Mouse (Mus musculus): ENCODE measurements at regions not wholly inside any gene's neighbourhood (a gene's known extent, or its start where the extent isn't known, plus 50 kb on each side); places are given as distances from the start of the nearest gene placed in this dataset.

- intact Hi-C loops (cut with DNase I): no loop called here
- DNase-seq: no peak
These were observed 180.5 kb upstream of the Dlk1 start for GRCm38 (mm10) chr12:109272101-109272500.

- no peak for DNase-seq
- intact Hi-C loops (cut with DNase I): no loop called here
These were observed 137.8 kb upstream of the Dlk1 start for GRCm38 (mm10) chr12:109314850-109315249.

GRCm38 (mm10) chr12:109325986-109326385 lies 126.6 kb upstream of the Dlk1 start:
- intact Hi-C loops (cut with DNase I): no loop called here
- DNase-seq: no peak

- DNase-seq: no peak
These were observed 81.3 kb upstream of the Dlk1 start for GRCm38 (mm10) chr12:109371327-109371726.

GRCm38 (mm10) chr12:109385794-109386193 lies 66.8 kb upstream of the Dlk1 start:
- intact Hi-C loops (cut with DNase I): no loop called here
- no peak for DNase-seq

More at GRCm38 (mm10) chr12:109371327-109371726, 81.3 kb upstream of the Dlk1 start:
- intact Hi-C loops (cut with DNase I): no loop called here

GRCm38 (mm10) chr12:109388791-109389190 lies 63.8 kb upstream of the Dlk1 start:
- intact Hi-C loops (cut with DNase I): no loop called here
- DNase-seq: no peak

GRCm38 (mm10) chr12:109390388-109390920 lies 62.2 kb upstream of the Dlk1 start:
- DNase-seq: no peak
- intact Hi-C loops (cut with DNase I): no loop called here

GRCm38 (mm10) chr12:109390978-109391377 lies 61.6 kb upstream of the Dlk1 start:
- no peak for DNase-seq
- intact Hi-C loops (cut with DNase I): no loop called here

GRCm38 (mm10) chr12:109393326-109393725 lies 59.3 kb upstream of the Dlk1 start:
- no peak for DNase-seq
- intact Hi-C loops (cut with DNase I): loop anchor here (1.0 kb wide), 2 partner anchors 439 to 490 kb away; no protein-coding TSS in a partner anchor

GRCm38 (mm10) chr12:109393795-109394194 lies 58.8 kb upstream of the Dlk1 start:
- intact Hi-C loops (cut with DNase I): loop anchor here (1.0 kb wide), 2 partner anchors 439 to 490 kb away; no protein-coding TSS in a partner anchor

GRCm38 (mm10) chr12:109394396-109394795 lies 58.2 kb upstream of the Dlk1 start:
- intact Hi-C loops (cut with DNase I): no loop called here
- DNase-seq: no peak

More at GRCm38 (mm10) chr12:109393795-109394194, 58.8 kb upstream of the Dlk1 start:
- peak; percentile 65 to 77 for DNase-seq

- DNase-seq: no peak
- intact Hi-C loops (cut with DNase I): no loop called here
These were observed 56.0 kb upstream of the Dlk1 start for GRCm38 (mm10) chr12:109396614-109397013.

GRCm38 (mm10) chr12:109397175-109398058 lies 55.2 kb upstream of the Dlk1 start:
- DNase-seq: no peak
- intact Hi-C loops (cut with DNase I): no loop called here

GRCm38 (mm10) chr12:109398473-109398872 lies 54.1 kb upstream of the Dlk1 start:
- DNase-seq: no peak
- intact Hi-C loops (cut with DNase I): no loop called here

GRCm38 (mm10) chr12:109398951-109399350 lies 53.7 kb upstream of the Dlk1 start:
- intact Hi-C loops (cut with DNase I): no loop called here
- no peak for DNase-seq

- DNase-seq: no peak
These were observed 53.0 kb upstream of the Dlk1 start for GRCm38 (mm10) chr12:109399591-109399990.

GRCm38 (mm10) chr12:109400041-109400440 lies 52.6 kb upstream of the Dlk1 start:
- DNase-seq: no peak
- intact Hi-C loops (cut with DNase I): no loop called here

More at GRCm38 (mm10) chr12:109399591-109399990, 53.0 kb upstream of the Dlk1 start:
- intact Hi-C loops (cut with DNase I): no loop called here

GRCm38 (mm10) chr12:109400936-109401586 lies 51.6 kb upstream of the Dlk1 start:
- intact Hi-C loops (cut with DNase I): no loop called here
- DNase-seq: no peak

- intact Hi-C loops (cut with DNase I): no loop called here
These were observed 50.9 kb upstream of the Dlk1 start for GRCm38 (mm10) chr12:109401696-109402095.

GRCm38 (mm10) chr12:109402226-109402625 lies 50.4 kb upstream of the Dlk1 start:
- DNase-seq: no peak
- intact Hi-C loops (cut with DNase I): no loop called here

More at GRCm38 (mm10) chr12:109401696-109402095, 50.9 kb upstream of the Dlk1 start:
- DNase-seq: no peak

Data from heart, postnatal 36 days (tissue).